Mouse (Mus musculus) megakaryocyte, embryonic 14.5 days (primary cell): ENCODE data around the gene Cadm4. TPM values are rescaled to one million over a fixed set of nuclear protein-coding genes. Genes with fewer than 3 reads are reported as not detected.

Source experiments
- H3K27me3 ChIP-seq: replicated peaks from 2 replicates; pipeline ENCODE3; 2012; ENCODE audit warnings: inconsistent platforms
- H3K36me3 ChIP-seq: replicated peaks from 2 replicates; pipeline ENCODE3; 2012; ENCODE audit warnings: low read length, inconsistent platforms, mixed read lengths
- H3K4me1 ChIP-seq: 2 replicates; pipeline ENCODE4 v1.6.1; 2012; ENCODE audit warnings: inconsistent platforms
- H3K4me3 ChIP-seq: replicated peaks from 2 replicates; pipeline ENCODE3; 2012; ENCODE audit warnings: moderate library complexity, mild to moderate bottlenecking, inconsistent platforms
- H3K9me3 ChIP-seq: 2 replicates; pipeline ENCODE4 v1.6.1; 2012; ENCODE audit warnings: inconsistent platforms
- FLI1 ChIP-seq: IDR thresholded peaks from 2 replicates; pipeline ENCODE4 v1.6.1; 2012; ENCODE audit warnings: low read length, inconsistent platforms, mixed read lengths
- GATA1 ChIP-seq: IDR thresholded peaks from 3 replicates; pipeline ENCODE4 v1.6.1; 2012; ENCODE audit warnings: mixed read lengths, low read length, inconsistent platforms, borderline replicate concordance
- polyA plus RNA-seq: library from polyadenylated mRNA; stranded (reverse); fragments of >175 nt; gene quantifications from 2 replicates; pipeline ENCODE4 v1.2.3, GENCODE M21; 2012; ENCODE audit warnings: low replicate concordance; ENCODE audit not compliant: insufficient read depth

The Cadm4 gene
- polyA plus RNA-seq, 1 experiment = not detected

- Histone ChIP-seq H3K4me3 (no peak overlapping the region), H3K36me3 (no peaks in the 10 kb centered on the region), H3K4me1 (peaks cover 28% of the 10 kb centered on the region), H3K27me3 (peaks cover 15% of the 10 kb centered on the region), H3K9me3 (no peaks in the 10 kb centered on the region)
- TF ChIP-seq GATA1 = no peak
- TF ChIP-seq FLI1 = no peak
Measured at GRCm38 (mm10) chr7:24524978-24525377, 43.2 kb downstream of the Cadm4 start.

GRCm38 (mm10) chr7:24525686-24526420 lies 44.0 kb downstream of the Cadm4 start:
- no peak overlapping the region for H3K4me3 ChIP-seq
- no peaks in the 10 kb centered on the region for H3K36me3 ChIP-seq
- TF ChIP-seq FLI1 (no peak), GATA1 (no peak)
- H3K27me3 ChIP-seq = peaks cover 15% of the 10 kb centered on the region
- no peaks in the 10 kb centered on the region for H3K9me3 ChIP-seq
- peaks cover 29% of the 10 kb centered on the region for H3K4me1 ChIP-seq

GRCm38 (mm10) chr7:24528861-24529260 lies 47.0 kb downstream of the Cadm4 start:
- no peak for TF ChIP-seq GATA1
- TF ChIP-seq FLI1 = no peak
- Histone ChIP-seq H3K4me3 (no peak overlapping the region), H3K36me3 (peaks cover 16% of the 10 kb centered on the region), H3K27me3 (peaks cover 3% of the 10 kb centered on the region), H3K4me1 (peaks cover 42% of the 10 kb centered on the region), H3K9me3 (no peaks in the 10 kb centered on the region)

DNA sequence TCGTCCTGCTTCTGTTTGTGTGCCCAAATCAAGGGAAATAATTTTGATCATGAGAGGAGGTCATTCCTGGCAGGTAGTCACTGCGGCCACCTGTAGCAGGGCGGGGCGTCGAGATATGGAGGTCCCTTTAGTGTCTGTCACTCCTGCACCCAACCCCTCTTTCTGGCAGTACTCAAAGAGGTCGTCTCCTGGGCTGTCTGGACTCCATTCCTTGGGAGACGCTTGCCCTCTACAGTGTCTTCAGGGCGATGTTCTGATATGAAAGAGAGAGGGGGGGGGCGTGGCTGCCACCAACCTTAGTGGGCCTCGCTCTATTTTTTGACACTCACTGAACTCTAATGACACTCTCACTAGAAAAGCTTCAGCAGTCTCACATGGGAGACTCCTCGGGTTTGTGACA lies 47.8 kb downstream of the Cadm4 start:
- Histone ChIP-seq H3K4me3 (peak overlapping the region; percentile 94), H3K36me3 (peaks cover 23% of the 10 kb centered on the region), H3K4me1 (peaks cover 42% of the 10 kb centered on the region), H3K27me3 (no peaks in the 10 kb centered on the region), H3K9me3 (no peaks in the 10 kb centered on the region)
- TF ChIP-seq FLI1 = no peak
- TF ChIP-seq GATA1 = no peak

GRCm38 (mm10) chr7:24530062-24530931 lies 48.5 kb downstream of the Cadm4 start, which contains the start of gene Irgq:
Gene Irgq, plus strand, starts transcription at chr7:24530689.
- H3K4me1 ChIP-seq = peaks cover 42% of the 10 kb centered on the region
- H3K9me3 ChIP-seq = no peaks in the 10 kb centered on the region
- peaks cover 30% of the 10 kb centered on the region for H3K36me3 ChIP-seq
- H3K27me3 ChIP-seq = no peaks in the 10 kb centered on the region
- TF ChIP-seq FLI1 (peak; percentile 22; the same call in 1 of the 2 replicates), GATA1 (no peak)
- H3K4me3 ChIP-seq = peak within 1 kb of the TSS; percentile 94

GRCm38 (mm10) chr7:24531211-24531971 lies 49.6 kb downstream of the Cadm4 start:
- Histone ChIP-seq H3K4me3 (peak overlapping the region; percentile 94), H3K36me3 (peaks cover 41% of the 10 kb centered on the region), H3K4me1 (peaks cover 40% of the 10 kb centered on the region), H3K9me3 (no peaks in the 10 kb centered on the region), H3K27me3 (no peaks in the 10 kb centered on the region)
- TF ChIP-seq GATA1 (no peak), FLI1 (no peak)

GRCm38 (mm10) chr7:24533031-24533571 lies 51.3 kb downstream of the Cadm4 start:
- Histone ChIP-seq H3K36me3 (peaks cover 42% of the 10 kb centered on the region), H3K27me3 (peaks cover 1% of the 10 kb centered on the region), H3K4me1 (peaks cover 35% of the 10 kb centered on the region), H3K4me3 (no peak overlapping the region), H3K9me3 (no peaks in the 10 kb centered on the region)
- TF ChIP-seq FLI1 = no peak

- TF ChIP-seq GATA1 = no peak
- no peak for TF ChIP-seq FLI1
- Histone ChIP-seq H3K9me3 (no peaks in the 10 kb centered on the region), H3K4me3 (no peak overlapping the region), H3K27me3 (peaks cover 1% of the 10 kb centered on the region), H3K36me3 (peaks cover 42% of the 10 kb centered on the region), H3K4me1 (peaks cover 37% of the 10 kb centered on the region)
Measured at GRCm38 (mm10) chr7:24533806-24534205, 52.0 kb downstream of the Cadm4 start.

DNA sequence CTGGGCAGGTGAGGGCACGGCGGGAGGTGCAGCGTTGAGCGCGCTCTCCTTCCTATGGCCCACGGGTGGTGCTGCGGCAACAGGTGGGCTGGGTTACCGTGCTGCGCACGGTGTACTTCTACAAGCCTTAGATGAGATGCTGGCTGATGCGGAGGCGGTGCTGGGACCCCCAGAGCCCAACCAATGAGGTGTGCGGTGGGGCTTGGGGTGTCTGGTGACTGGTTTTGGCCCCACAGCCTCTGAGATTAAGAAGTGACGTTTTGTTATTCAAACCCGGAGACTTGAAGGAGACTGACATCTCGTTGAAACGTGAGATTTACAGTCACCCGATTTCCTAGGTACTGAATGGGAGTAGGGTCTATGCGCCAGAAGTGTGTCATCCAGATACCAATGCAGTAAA lies 52.5 kb downstream of the Cadm4 start:
- no peak for TF ChIP-seq FLI1
- TF ChIP-seq GATA1 = no peak
- Histone ChIP-seq H3K4me1 (peaks cover 33% of the 10 kb centered on the region), H3K9me3 (no peaks in the 10 kb centered on the region), H3K27me3 (peaks cover 1% of the 10 kb centered on the region), H3K36me3 (peaks cover 42% of the 10 kb centered on the region), H3K4me3 (no peak overlapping the region)
